Mouse (Mus musculus) liver, postnatal 0 days (tissue): ENCODE results near the gene Ppm1h. TPM values are rescaled to one million over a fixed set of nuclear protein-coding genes. Genes with fewer than 3 reads are reported as not detected.

ENCODE experiments used
- ATAC-seq: fragments of 200-750 bp; cut with Nextera tagmentation; 2 replicates; pipeline ENCODE4 v1.8.0; 2017; ENCODE audit warnings: mild to moderate bottlenecking, moderate library complexity
- DNase-seq: peaks from one replicate; pipeline ENCODE4 v3.0.0-alpha.2; 2016
- H3K27ac ChIP-seq: fragments of 300-500 bp; sonication (generic); 2 replicates; pipeline ENCODE4 v1.5.1; 2014; ENCODE audit warnings: antibody characterized with exemption, moderate library complexity, mild to moderate bottlenecking, low read depth
- H3K27me3 ChIP-seq: fragments of 300-500 bp; sonication (generic); 2 replicates; pipeline ENCODE4 v1.6.1; 2014; ENCODE audit warnings: low read length, control low read depth, mixed read lengths; ENCODE audit not compliant: insufficient read depth
- H3K36me3 ChIP-seq: fragments of 300-500 bp; sonication (generic); replicated peaks from 2 replicates; pipeline ENCODE4 v1.6.1; 2014; ENCODE audit warnings: mild to moderate bottlenecking, control low read depth, low read length, moderate library complexity, mixed read lengths; ENCODE audit not compliant: insufficient read depth
- H3K4me1 ChIP-seq: fragments of 300-500 bp; sonication (generic); 2 replicates; pipeline ENCODE4 v1.6.1; 2014; ENCODE audit warnings: antibody characterized with exemption, mild to moderate bottlenecking, control low read depth; ENCODE audit not compliant: insufficient read depth
- H3K4me2 ChIP-seq: fragments of 300-500 bp; sonication (generic); 2 replicates; pipeline ENCODE4 v1.6.1; 2014; ENCODE audit warnings: low read depth, mild to moderate bottlenecking, low read length, moderate library complexity, mixed read lengths
- H3K4me3 ChIP-seq: fragments of 300-500 bp; sonication (generic); 2 replicates; pipeline ENCODE4 v1.5.1; 2014; ENCODE audit warnings: low read depth, low read length
- H3K9ac ChIP-seq: fragments of 300-500 bp; sonication (generic); replicated peaks from 2 replicates; pipeline ENCODE4 v1.6.1; 2014; ENCODE audit warnings: mild to moderate bottlenecking, moderate library complexity
- H3K9me3 ChIP-seq: fragments of 300-500 bp; sonication (generic); 2 replicates; pipeline ENCODE4 v1.6.1; 2016; ENCODE audit warnings: mild to moderate bottlenecking, control low read depth, low read length, mixed read lengths
- CTCF ChIP-seq: sonication (generic); IDR thresholded peaks from 2 replicates; pipeline ENCODE4 v1.5.1; 2016; ENCODE audit warnings: antibody characterized with exemption, low read depth
- EP300 ChIP-seq: IDR thresholded peaks from 2 replicates; pipeline ENCODE4 v1.6.1; 2016; ENCODE audit warnings: antibody characterized with exemption, low read depth, mild to moderate bottlenecking
- WGBS: fragments of 180-500 bp; shearing (Covaris S2); extraction: QIAGEN DNeasy Blood & Tissue Kit; methylation state at CpG from one replicate; pipeline ENCODE4 v1.1.7; 2014; ENCODE audit not compliant: insufficient replicate concordance; 5-methylcytosine and 5-hydroxymethylcytosine counted together
- polyA plus RNA-seq: library from polyadenylated mRNA; unstranded; fragments of >200 nt; fragmentation: Nextera tagmentation; extraction: Ambion mirVana; gene quantifications from 2 replicates; pipeline ENCODE4 v1.2.1, GENCODE M21; 2015

Ppm1h gene
- polyA plus RNA-seq, 1 experiment from 2014 or later = 3.9 TPM

DNA sequence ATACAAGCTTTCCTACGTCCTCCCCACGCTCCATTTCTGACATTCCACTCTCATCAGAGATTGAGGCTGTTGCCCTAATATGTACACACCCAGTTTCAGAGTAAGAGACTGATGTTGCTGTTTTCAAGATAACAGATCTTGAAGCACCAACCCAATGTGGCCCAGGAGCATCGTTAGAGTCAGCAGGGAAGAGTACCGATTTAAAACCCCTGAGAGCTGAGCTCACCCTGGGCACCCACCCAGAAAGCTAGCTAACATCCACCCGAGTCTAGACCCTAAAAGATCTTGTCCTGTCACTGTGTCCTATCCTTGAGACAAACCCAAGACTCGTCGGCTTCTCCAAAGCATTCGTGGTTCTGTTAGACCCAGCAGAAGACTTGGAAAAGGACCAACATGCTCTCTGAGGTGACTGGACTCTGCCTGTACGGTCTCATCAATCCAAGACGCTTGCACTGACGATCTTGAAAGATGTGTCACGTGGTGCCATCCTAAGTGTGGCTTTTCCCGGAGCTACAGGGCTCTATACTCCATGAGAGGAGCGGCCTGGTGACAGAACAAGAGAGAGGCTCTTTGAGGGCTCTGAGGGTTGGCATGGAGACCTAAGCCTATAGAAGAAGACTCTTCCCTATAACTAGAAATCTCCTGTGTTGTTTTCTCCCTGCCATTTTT, 212.3 kb downstream of the Ppm1h start:
- TF ChIP-seq CTCF (no peak), EP300 (no peak)
- H3K36me3 ChIP-seq = no peaks in the 10 kb centered on the region
- no peaks in the 10 kb centered on the region for H3K9me3 ChIP-seq
- H3K4me1 ChIP-seq = peaks cover 9% of the 10 kb centered on the region; the same call in 1 of the 2 replicates
- H3K9ac ChIP-seq = no peak overlapping the region
- no peak overlapping the region for H3K4me2 ChIP-seq
- H3K27me3 ChIP-seq = no peaks in the 10 kb centered on the region
- H3K4me3 ChIP-seq = no peak overlapping the region
- DNase-seq (no peak), ATAC-seq (no peak)
- no peak overlapping the region for H3K27ac ChIP-seq
- WGBS = 80% methylated on average over 14 of the region's 14 CpGs

DNA sequence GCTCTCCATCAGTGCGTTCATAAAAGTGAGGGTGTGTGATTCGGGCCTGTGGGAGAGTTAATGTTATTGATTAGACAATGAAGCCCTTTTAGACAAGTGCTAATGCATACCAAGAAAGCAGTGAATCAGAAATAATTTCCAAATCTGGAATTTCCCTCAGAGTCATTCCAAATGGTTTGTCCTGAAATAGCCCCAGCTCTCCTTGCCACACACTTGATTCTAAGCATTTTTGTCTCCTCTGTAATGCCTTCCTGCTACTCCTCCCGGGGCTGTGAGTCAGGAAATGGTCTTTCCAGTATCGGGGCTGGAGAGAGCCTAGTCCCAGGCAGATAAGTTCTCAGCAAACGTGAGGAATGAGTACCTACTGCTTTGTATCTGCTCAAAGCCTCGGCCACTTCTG, 212.9 kb downstream of the Ppm1h start:
- DNase-seq (no peak), ATAC-seq (no peak)
- H3K9ac ChIP-seq = no peak overlapping the region
- H3K4me2 ChIP-seq = no peak overlapping the region
- no peak overlapping the region for H3K27ac ChIP-seq
- no peaks in the 10 kb centered on the region for H3K9me3 ChIP-seq
- WGBS = 65% methylated on average over 6 of the region's 6 CpGs
- H3K4me3 ChIP-seq = no peak overlapping the region
- H3K36me3 ChIP-seq = no peaks in the 10 kb centered on the region
- peaks cover 6% of the 10 kb centered on the region; the same call in 1 of the 2 replicates for H3K4me1 ChIP-seq
- TF ChIP-seq EP300 (no peak), CTCF (no peak)
- H3K27me3 ChIP-seq = no peaks in the 10 kb centered on the region

DNA sequence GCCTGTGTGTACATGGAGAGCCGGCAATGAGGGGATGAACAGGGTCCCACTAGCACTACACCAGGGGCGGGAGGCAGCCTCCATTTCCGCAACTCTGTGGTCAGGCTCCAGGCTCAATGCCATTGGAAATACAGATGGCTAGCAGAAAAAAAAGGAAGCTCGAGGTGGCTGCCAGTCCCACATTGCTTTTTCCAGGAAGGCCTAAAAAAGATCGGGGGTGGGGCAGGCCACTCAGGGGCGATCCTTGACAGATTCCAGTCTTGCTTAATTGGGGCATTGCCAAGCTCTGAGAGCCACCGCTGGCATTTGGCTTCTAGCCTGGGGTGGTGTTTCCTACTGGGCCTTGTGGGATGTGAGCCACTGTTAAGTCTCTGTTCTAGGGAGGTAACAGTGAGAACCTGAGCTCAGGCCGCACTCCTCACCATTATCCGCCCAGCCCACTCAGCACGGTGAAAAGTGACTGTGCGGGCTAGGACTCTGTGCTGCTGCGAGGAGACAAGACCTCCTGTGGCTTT, 216.1 kb downstream of the Ppm1h start:
- Histone ChIP-seq H3K4me1 (peaks cover 4% of the 10 kb centered on the region; the same call in 1 of the 2 replicates), H3K4me2 (no peak overlapping the region), H3K9ac (no peak overlapping the region), H3K4me3 (no peak overlapping the region), H3K27ac (no peak overlapping the region), H3K36me3 (no peaks in the 10 kb centered on the region), H3K9me3 (no peaks in the 10 kb centered on the region), H3K27me3 (no peaks in the 10 kb centered on the region)
- DNase-seq = peak; percentile 20
- TF ChIP-seq EP300 = no peak
- TF ChIP-seq CTCF = no peak
- ATAC-seq = peak; percentile 15; the same call in 1 of the 2 replicates
- 60% methylated on average over 12 of the region's 12 CpGs for WGBS

DNA sequence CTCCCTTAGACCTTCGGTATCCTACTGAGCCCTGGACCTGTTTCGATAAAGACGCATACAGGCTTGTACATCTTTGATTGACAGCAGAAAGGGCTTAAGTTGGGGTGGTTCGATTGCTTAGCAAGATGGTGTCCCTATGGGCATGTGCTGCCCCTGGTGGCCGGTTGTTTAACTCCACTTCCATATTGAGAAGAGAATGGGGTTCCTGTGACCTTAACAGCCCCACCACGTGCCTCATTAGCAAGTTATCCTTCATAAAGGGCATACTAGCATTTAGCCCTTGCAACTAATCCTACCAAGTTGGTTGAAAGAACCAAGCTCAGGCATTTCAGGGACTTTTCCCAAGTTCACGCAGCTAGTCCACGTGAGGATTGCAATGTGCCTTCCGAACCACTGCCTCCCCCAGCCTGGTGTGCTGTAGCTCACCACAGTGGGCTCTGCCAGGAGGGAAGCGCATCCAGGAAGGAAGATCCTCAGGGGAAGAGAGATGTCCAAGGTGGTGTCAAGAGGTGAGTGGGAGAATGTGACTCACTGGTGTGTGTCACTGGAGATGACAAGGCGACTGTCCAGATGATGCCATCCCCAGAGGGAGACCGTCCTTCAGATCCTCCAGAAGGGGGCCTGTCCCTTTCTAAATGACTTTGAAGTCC, 216.7 kb downstream of the Ppm1h start:
- H3K4me1 ChIP-seq = peaks cover 4% of the 10 kb centered on the region; the same call in 1 of the 2 replicates
- ATAC-seq = peak; percentile 50; the same call in 1 of the 2 replicates
- WGBS = 73% methylated on average over 12 of the region's 12 CpGs

DNA sequence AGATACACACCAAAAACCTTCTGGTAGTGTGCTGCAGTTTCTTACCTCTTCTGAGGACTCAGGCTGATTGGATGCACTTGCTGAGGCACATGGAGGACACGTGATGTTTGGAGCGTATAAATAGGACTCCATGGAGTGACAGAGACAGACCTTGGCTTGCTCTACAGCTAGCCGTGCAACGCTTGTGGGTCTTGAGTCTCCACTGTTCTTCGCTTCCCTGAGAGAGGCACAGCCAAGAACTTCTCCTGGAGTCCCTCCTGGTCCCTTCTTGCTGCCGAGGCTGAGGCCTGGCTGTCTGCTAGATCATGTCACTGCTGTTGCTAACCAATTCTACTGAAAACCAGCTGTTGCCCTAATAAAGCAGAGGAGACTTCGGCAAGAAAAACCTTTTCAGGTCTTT, 221.4 kb downstream of the Ppm1h start:
- Histone ChIP-seq H3K4me3 (no peak overlapping the region), H3K9ac (no peak overlapping the region), H3K4me1 (no peaks in the 10 kb centered on the region), H3K36me3 (no peaks in the 10 kb centered on the region), H3K4me2 (no peak overlapping the region), H3K27ac (no peak overlapping the region), H3K27me3 (no peaks in the 10 kb centered on the region), H3K9me3 (no peaks in the 10 kb centered on the region)
- DNase-seq = no peak
- WGBS = 55% methylated on average over 7 of the region's 7 CpGs
- ATAC-seq = no peak
- no peak for TF ChIP-seq EP300
- TF ChIP-seq CTCF = no peak

More for the DNA sequence above, 216.7 kb downstream of the Ppm1h start:
- no peaks in the 10 kb centered on the region for H3K36me3 ChIP-seq
- no peak overlapping the region for H3K4me3 ChIP-seq
- H3K9me3 ChIP-seq = no peaks in the 10 kb centered on the region
- no peak for TF ChIP-seq EP300
- TF ChIP-seq CTCF = peak; percentile 60
- H3K27ac ChIP-seq = no peak overlapping the region
- H3K9ac ChIP-seq = no peak overlapping the region
- DNase-seq = peak; percentile 41
- H3K27me3 ChIP-seq = no peaks in the 10 kb centered on the region
- H3K4me2 ChIP-seq = no peak overlapping the region

DNA sequence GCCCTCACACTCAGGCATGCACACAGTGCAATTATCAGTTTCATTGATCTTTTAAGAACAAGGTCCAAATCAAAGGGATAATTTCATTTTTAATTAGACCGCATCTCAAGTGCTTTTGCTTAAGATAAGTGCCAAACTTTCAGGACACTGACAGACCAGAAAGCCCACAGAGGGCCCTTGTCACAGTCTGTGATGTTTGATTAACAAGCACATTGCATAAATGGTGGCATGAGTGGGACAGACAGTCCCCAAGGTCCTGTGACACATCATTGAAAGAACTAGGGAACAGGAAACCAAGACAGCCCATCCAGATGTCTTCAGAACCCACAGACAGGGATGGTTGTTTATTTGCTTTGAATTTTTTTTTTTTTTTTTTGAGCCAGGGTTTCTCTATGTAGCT, 221.9 kb downstream of the Ppm1h start:
- Histone ChIP-seq H3K9ac (no peak overlapping the region), H3K4me1 (no peaks in the 10 kb centered on the region), H3K27ac (no peak overlapping the region), H3K4me3 (no peak overlapping the region), H3K27me3 (no peaks in the 10 kb centered on the region), H3K4me2 (no peak overlapping the region), H3K36me3 (no peaks in the 10 kb centered on the region), H3K9me3 (no peaks in the 10 kb centered on the region)
- no peak for DNase-seq
- ATAC-seq = no peak
- TF ChIP-seq CTCF (no peak), EP300 (no peak)
- 76% methylated on average over 1 of the region's 1 CpGs for WGBS
